Mouse (Mus musculus): ENCODE results near the gene Olfr111.

DNA sequence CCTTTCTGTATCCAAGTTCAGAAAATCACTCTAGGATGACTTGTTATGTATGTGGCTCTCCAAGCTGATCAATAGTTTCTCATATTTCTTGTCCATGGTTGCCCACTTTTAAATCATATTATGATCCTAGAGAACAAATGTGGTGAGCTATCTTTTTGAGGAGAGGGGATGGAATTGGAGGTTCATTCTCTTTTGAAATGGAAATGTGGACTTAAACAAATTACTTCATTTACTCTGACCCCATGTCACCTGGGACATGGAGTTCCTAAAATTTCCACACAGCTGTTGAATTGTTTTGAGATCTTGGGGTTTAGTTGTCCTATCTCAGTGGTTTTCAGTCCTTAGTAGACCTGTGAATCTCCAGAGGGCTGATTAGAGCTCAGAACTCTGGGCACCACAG lies 69.7 kb downstream of the Olfr111 start, which contains the start of gene Olfr113:
- no peak for TF ChIP-seq CTCF (IDR thresholded peaks at IDR 0.05; ENCODE audit: extremely low read depth, insufficient read depth, insufficient read length, insufficient replicate concordance)
- no peak for TF ChIP-seq POLR2A (IDR thresholded peaks at IDR 0.05; ENCODE audit: low read depth, low read length)
